Mouse (Mus musculus) liver, embryonic 15.5 days (tissue): ENCODE measurements around the gene Shoc2. TPM values are rescaled to one million over a fixed set of nuclear protein-coding genes. Genes with fewer than 3 reads are reported as not detected.

ENCODE experiments used
- ATAC-seq: fragments of 200-750 bp; cut with Nextera tagmentation; 2 replicates; pipeline ENCODE4 v1.8.0; 2017; ENCODE audit warnings: moderate number of reproducible peaks, mild to moderate bottlenecking, moderate library complexity; ENCODE audit not compliant: insufficient read depth
- H3K27ac ChIP-seq: fragments of 300-500 bp; sonication (generic); replicated peaks from 2 replicates; pipeline ENCODE4 v1.5.1; 2015; ENCODE audit warnings: mild to moderate bottlenecking, inconsistent platforms
- H3K27me3 ChIP-seq: fragments of 300-500 bp; sonication (generic); 2 replicates; pipeline ENCODE4 v1.6.1; 2015; ENCODE audit warnings: mild to moderate bottlenecking, inconsistent platforms
- H3K36me3 ChIP-seq: fragments of 300-500 bp; sonication (generic); replicated peaks from 2 replicates; pipeline ENCODE4 v1.6.1; 2015; ENCODE audit warnings: moderate library complexity, mild to moderate bottlenecking, inconsistent platforms
- H3K4me1 ChIP-seq: fragments of 300-500 bp; sonication (generic); replicated peaks from 2 replicates; pipeline ENCODE4 v1.6.1; 2015; ENCODE audit warnings: inconsistent platforms
- H3K4me2 ChIP-seq: fragments of 300-500 bp; sonication (generic); 2 replicates; pipeline ENCODE4 v1.6.1; 2015; ENCODE audit warnings: moderate library complexity, mild to moderate bottlenecking, inconsistent platforms
- H3K4me3 ChIP-seq: fragments of 300-500 bp; sonication (generic); replicated peaks from 2 replicates; pipeline ENCODE4 v1.5.1; 2015; ENCODE audit warnings: mild to moderate bottlenecking, inconsistent platforms
- H3K9ac ChIP-seq: fragments of 300-500 bp; sonication (generic); 2 replicates; pipeline ENCODE4 v1.6.1; 2015; ENCODE audit warnings: moderate library complexity, mild to moderate bottlenecking, inconsistent platforms
- H3K9me3 ChIP-seq: fragments of 300-500 bp; sonication (generic); replicated peaks from 2 replicates; pipeline ENCODE4 v1.6.1; 2016; ENCODE audit warnings: inconsistent platforms
- WGBS: fragments of 180-500 bp; shearing (Covaris S2); methylation state at CpG from one replicate; pipeline ENCODE4 v1.1.7; 2015; ENCODE audit warnings: mixed read lengths; ENCODE audit not compliant: insufficient replicate concordance; 5-methylcytosine and 5-hydroxymethylcytosine counted together
- polyA plus RNA-seq: library from polyadenylated mRNA; unstranded; fragments of >200 nt; fragmentation: Nextera tagmentation; extraction: Ambion mirVana; gene quantifications from 2 replicates; pipeline ENCODE4 v1.2.1, GENCODE M21; 2015

The Shoc2 gene
- 15.3 and 16.0 TPM in 2 replicates for polyA plus RNA-seq

DNA sequence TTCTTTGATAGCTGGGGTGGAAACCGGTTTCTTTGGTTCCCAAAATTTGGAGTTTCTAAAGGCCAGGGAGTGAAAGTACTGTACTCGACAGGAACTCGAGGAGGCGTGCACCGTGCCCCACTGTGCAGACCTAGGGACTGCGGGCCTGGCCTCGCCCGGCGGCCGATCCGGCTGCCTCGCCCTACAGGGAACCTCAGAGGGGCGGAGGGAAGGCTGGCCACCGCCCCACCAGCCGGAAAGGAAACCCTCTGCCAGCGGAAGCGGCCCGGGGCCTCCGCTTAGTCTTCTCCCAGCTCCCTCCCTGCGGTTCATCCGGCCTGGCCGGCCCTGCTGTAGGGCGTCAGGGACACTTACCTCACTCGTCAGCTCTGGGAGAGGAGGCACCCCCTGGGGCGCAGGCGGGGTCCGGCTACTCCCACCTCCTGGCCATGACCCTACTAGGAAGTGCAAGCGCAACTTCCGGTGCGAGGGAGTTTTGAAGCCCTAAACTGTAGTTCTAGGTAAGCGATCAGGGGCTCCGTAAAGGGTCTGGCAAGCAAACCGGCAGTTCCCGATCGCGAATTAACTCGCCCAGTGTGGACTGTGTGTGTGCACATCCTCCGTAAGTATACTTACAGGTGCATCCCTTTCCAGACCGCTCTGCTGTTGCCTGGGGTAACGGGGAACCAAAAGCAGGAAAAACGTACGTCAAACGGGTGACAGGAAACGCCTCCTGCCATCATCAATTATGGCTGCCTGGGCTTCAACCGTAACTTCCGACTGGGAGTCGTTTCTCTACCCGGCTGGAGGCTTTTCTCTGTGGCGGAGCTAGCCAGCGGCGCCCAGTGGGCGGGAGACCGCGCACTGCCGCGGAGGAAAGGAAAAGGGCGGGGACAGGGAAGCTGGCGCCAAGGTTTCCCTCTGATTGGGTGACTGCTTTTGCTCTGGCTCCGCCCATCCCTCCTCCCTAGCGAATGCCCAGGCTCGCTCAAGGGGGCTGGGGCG, at the start of gene Shoc2, which contains the start of gene Bbip1:
Gene Shoc2, plus strand, starts transcription at position 505 of the 984 bp plus-strand sequence.
Gene Bbip1, minus strand, starts transcription at position 826 of the 984 bp plus-strand sequence.
- peak; percentile 85 for ATAC-seq
- peak within 1 kb of the TSS; percentile 97 for H3K9ac ChIP-seq
- H3K4me3 ChIP-seq, result peak within 1 kb of the TSS; percentile 98
- no peaks in the 10 kb centered on the region for H3K27me3 ChIP-seq
- no peaks in the 10 kb centered on the region for H3K9me3 ChIP-seq
- H3K27ac ChIP-seq, result peak within 1 kb of the TSS; percentile 100
- H3K36me3 ChIP-seq, result no peaks in the 10 kb centered on the region
- peak within 1 kb of the TSS; percentile 86 for H3K4me2 ChIP-seq
- peaks cover 52% of the 10 kb centered on the region for H3K4me1 ChIP-seq
- WGBS, result under 1% methylated on average over 62 of the region's 62 CpGs

DNA sequence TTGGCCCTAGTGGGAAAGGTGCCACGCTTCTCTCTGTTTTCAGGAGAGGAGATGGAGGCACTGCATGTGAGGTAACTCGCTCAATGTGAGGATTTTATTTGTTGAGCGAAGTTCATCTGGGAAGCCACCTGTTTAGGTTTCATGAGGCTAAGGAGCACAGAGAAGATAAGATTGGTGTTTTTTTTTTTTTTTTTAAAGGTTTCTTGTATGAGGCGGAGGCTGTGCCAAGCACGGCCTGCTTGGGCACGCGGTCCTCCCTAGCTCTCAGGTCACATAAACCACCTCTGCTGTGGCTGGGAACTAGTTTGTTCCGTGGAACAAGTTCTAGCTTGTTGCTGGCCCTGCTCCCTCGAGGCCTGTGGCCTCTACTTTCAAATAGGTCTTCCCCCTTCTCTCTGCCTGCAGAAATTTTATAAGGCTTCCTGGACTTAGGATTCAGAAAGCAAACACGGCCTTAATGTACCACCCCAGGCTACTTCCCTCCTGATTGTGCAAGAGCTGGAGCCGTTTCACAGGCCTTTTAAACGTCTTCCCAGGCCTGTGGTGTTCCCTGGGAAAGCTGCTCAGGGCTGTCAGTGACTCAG, 49.5 kb upstream of the Shoc2 start:
- 0 out of 2 replicates have a peak overlapping the region, but pooled peaks have one; percentile 22 for H3K9ac ChIP-seq
- 39% methylated on average over 12 of the region's 12 CpGs for WGBS

DNA sequence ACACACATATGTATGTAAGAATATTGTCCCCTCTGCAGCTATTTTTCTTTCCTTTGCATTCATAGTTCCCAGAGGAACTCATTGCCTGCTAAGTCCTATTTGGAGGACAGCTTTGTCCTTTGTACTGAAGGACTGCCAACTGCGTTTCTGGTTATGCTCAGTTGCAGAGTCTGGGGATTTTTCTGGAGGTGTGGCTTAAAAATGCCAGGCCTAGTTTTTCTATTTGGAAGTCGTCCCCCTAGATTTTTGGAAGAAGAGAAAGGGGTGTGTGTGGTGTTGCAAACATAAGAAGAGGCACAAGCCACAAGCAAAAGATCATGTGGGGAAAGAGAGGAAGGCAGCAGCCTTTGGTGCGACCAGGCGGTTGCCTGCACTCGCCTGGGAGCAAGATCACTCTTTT, 46.1 kb upstream of the Shoc2 start:
- peaks cover 67% of the 10 kb centered on the region for H3K4me1 ChIP-seq

More for the DNA sequence above, 49.5 kb upstream of the Shoc2 start:
- H3K9me3 ChIP-seq, result no peaks in the 10 kb centered on the region
- peaks cover 76% of the 10 kb centered on the region for H3K4me1 ChIP-seq
- H3K36me3 ChIP-seq, result no peaks in the 10 kb centered on the region
- H3K4me2 ChIP-seq, result no peak overlapping the region
- peak overlapping the region; percentile 84 for H3K27ac ChIP-seq
- no peak overlapping the region for H3K4me3 ChIP-seq
- no peaks in the 10 kb centered on the region for H3K27me3 ChIP-seq
- peak; percentile 45; the same call in 1 of the 2 replicates for ATAC-seq

DNA sequence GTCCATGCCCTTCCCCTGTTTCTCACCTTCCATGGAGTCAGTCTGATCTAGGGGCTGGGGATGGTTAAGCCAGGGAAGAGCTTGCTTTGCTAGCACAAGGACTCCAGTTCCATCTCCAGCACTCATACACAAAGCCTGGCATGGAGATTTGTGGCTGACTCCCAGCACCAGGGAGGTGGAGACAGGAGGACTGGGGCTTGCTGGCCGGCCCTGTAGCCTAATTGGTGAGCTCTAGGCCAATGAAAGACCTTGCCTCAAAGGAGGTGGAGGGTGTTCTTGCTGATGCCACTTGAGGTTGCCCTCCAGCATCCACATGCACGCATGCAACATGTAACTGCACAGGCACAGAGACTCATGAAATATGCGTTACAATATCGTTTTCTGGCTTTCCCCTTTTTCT, 45.6 kb upstream of the Shoc2 start:
- Histone ChIP-seq H3K36me3 (no peaks in the 10 kb centered on the region), H3K4me2 (no peak overlapping the region), H3K9ac (no peak overlapping the region), H3K27me3 (no peaks in the 10 kb centered on the region), H3K4me1 (peaks cover 62% of the 10 kb centered on the region), H3K4me3 (no peak overlapping the region), H3K9me3 (no peaks in the 10 kb centered on the region), H3K27ac (no peak overlapping the region; the same call in 1 of the 2 replicates)
- whole genome bisulfite sequencing, result 73% methylated on average over 4 of the region's 4 CpGs
- no peak for ATAC-seq

More for the DNA sequence above, 46.1 kb upstream of the Shoc2 start:
- ATAC-seq, result no peak
- no peaks in the 10 kb centered on the region for H3K9me3 ChIP-seq
- H3K4me3 ChIP-seq, result no peak overlapping the region
- WGBS, result 79% methylated on average over 5 of the region's 5 CpGs
- no peaks in the 10 kb centered on the region for H3K36me3 ChIP-seq
- H3K27me3 ChIP-seq, result no peaks in the 10 kb centered on the region
- no peak overlapping the region for H3K27ac ChIP-seq
- H3K9ac ChIP-seq, result no peak overlapping the region
- H3K4me2 ChIP-seq, result no peak overlapping the region

DNA sequence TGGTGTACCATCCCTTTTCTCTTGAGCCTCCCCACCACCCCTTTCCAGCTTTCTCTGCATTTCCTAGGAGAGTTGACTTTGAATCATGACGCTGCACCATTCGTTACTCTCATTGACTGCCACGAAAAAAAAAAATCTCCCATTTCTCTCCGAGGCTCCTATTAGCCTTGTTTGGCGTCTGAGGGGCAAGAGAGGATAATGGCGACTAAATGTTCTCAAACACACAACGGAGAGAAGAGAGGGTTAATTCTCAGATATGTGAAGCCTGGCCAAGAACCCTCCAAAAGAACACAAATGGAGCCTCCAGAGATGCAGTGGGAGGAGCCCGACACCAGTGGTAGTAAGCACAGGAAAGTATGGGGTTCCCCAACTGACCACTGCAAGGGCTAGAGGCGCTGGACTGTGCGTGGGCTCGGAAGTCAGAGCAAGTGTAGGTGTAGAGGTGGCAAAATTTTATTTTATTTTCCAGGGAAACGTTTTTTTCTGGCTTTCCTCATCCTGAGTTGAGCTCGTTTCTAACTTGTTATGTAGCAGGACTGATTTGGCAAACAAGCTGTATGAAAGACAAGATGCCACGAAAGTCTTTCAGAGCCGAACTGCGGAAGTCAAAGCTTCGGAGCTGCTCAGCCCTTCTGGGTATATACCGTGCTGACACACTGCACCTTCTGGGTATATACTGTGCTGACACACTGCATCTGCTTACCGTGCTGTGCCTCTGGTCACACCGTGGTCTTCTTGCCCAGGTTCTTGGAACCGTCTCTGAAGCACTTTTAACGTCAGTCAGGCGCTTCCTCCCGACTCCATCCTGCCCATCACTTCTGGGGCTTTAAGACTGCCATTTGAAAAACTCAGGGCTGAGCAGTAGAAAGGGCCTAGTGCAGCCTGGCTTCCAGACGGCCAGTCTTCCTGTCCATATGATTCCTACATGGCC, 44.9 kb upstream of the Shoc2 start:
- WGBS, result 77% methylated on average over 25 of the region's 25 CpGs
- H3K4me3 ChIP-seq, result no peak overlapping the region
- ATAC-seq, result no peak
- H3K9me3 ChIP-seq, result no peaks in the 10 kb centered on the region
- no peak overlapping the region for H3K9ac ChIP-seq
- H3K27ac ChIP-seq, result no peak overlapping the region
- peaks cover 57% of the 10 kb centered on the region for H3K4me1 ChIP-seq
- H3K27me3 ChIP-seq, result no peaks in the 10 kb centered on the region
- H3K4me2 ChIP-seq, result no peak overlapping the region
- H3K36me3 ChIP-seq, result no peaks in the 10 kb centered on the region

DNA sequence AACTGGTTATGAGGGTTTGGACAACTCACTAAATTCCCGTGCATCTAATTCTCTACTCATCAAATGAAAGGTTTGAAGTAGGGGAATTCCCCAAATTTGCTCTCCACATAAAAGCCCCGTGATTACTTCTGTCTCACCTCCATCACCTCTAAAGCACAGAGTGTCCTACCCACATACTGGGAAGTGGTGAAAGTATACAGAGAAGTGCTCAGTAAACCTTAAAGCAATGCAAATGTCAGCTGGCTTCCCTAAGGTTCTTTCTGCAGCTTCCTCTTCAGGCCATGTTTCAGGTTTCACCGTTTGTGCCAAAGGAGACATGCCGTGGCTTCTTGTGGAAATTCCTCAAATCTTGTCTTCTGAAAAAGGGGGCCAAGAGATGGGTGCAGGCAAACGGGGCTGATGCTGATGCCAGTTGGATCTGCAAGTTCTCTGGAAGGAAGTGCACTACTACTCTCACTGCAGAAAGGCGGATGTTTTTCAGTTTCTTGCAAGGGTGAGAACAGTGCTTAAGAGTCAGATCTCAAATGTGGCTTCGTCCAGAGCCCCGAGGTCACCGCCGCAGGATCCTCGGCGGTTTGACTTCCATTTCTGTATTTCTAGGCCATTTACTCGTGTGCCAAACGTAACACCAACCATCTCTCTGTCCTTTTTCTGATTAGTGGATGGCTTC, 44.0 kb upstream of the Shoc2 start:
- H3K27ac ChIP-seq, result 0 out of 2 replicates have a peak overlapping the region, but pooled peaks have one; percentile 16
- WGBS, result 67% methylated on average over 14 of the region's 14 CpGs
- H3K4me2 ChIP-seq, result no peak overlapping the region
- H3K27me3 ChIP-seq, result no peaks in the 10 kb centered on the region
- peaks cover 57% of the 10 kb centered on the region for H3K4me1 ChIP-seq
- no peaks in the 10 kb centered on the region for H3K36me3 ChIP-seq
- H3K9me3 ChIP-seq, result no peaks in the 10 kb centered on the region
- no peak for ATAC-seq
- H3K9ac ChIP-seq, result no peak overlapping the region
- no peak overlapping the region for H3K4me3 ChIP-seq

DNA sequence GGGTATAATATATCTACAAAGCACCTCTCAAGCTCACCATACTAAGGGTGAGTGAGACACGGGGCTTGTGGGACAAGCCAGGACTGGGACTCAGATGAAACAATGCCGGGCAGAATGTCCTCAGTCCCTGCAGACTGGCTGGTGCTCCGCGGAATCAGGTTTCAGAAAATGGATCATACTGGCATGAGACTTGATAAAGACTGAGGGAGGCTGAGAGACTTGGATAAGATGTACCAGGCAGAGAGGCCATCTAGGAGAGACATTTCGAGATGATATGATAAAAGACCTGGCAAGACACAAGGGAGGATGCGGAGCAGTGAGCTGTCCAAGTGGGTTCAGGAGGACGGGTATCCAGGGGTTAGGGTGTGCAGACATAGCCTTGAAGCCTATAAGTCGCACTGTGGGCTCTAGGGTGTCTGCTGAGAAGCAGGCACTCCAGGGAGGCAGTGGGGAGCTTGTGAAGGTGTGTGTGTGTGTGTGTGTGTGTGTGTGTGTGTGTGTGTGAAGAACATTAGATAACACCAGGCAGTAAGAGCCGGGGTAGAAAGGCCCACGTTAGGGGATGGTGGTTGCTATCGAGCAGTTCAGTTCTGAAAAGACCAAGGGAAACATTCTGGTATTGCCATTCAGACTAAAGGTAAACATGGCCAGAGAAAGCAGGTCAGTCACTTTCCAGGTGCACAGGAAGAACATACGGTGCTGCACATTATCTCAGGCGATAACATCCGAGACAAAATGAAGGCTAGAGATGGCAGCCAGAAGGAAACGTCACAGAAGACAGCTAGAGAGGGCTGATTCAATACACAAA, 42.0 kb upstream of the Shoc2 start:
- Histone ChIP-seq H3K4me1 (peaks cover 60% of the 10 kb centered on the region), H3K36me3 (no peaks in the 10 kb centered on the region), H3K4me3 (peak overlapping the region; percentile 94), H3K27me3 (no peaks in the 10 kb centered on the region), H3K9me3 (no peaks in the 10 kb centered on the region), H3K9ac (peak overlapping the region; percentile 89), H3K27ac (peak overlapping the region; percentile 92), H3K4me2 (peak overlapping the region; percentile 93)
- ATAC-seq, result peak; percentile 20
- WGBS, result 17% methylated on average over 15 of the region's 15 CpGs

DNA sequence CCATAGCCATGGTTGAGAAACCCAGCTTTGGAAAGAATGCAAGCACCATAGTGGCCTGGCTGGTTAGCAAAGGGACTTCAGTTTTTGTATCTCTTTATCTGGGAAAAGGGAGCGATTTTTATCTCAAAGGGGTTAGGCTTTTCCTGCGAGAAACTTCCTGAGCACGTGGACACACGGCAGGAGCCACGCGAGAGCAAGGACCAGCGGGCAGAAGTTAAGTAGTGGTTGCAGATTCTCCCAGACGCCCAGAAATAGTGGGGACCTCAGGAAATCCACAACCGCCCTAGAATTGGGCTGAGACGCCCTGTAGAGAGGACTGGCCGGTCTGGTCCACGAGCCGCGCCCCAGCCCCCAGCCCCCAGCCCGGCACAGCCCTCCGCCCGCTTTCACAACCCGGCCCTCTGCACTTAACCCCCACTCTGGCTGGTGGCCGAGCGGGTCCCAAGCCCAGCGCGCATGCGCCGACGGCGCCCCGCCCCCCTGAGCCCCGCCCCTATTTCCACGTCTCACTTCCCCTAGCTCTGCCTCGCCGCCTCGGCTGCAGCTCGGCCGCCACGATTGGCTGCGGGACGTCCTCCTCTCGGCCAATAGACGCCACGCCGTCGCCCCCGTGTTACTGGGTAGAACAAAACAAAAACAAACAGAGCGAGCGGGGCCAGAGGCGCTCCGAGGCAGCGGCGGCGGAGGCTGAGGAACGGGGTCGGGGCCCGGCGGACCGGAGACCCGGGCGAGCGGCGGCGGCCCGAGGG, 41.2 kb upstream of the Shoc2 start:
- peak overlapping the region; percentile 92 for H3K27ac ChIP-seq
- peak overlapping the region; percentile 89 for H3K9ac ChIP-seq
- under 1% methylated on average over 60 of the region's 61 CpGs for WGBS
- peak; percentile 96 for ATAC-seq
- H3K9me3 ChIP-seq, result no peaks in the 10 kb centered on the region
- H3K4me2 ChIP-seq, result peak overlapping the region; percentile 93
- peak overlapping the region; percentile 94 for H3K4me3 ChIP-seq
- peaks cover 60% of the 10 kb centered on the region for H3K4me1 ChIP-seq
- no peaks in the 10 kb centered on the region for H3K36me3 ChIP-seq
- H3K27me3 ChIP-seq, result no peaks in the 10 kb centered on the region
